Mouse (Mus musculus): ENCODE data around the gene Rplp2. TPM values are rescaled to one million over a fixed set of nuclear protein-coding genes. Genes with fewer than 3 reads are reported as not detected.

The Rplp2 gene
- polyA plus RNA-seq, 1 experiment from 2014 or later: 888 TPM

GRCm38 (mm10) chr7:141484186-141485120 is 37.3 kb downstream of the Rplp2 start:
- no peak overlapping the region for H3K4me2 ChIP-seq (replicated peaks)
- H3K4me1 ChIP-seq: peaks cover 25% of the 10 kb centered on the region
- WGBS: 73% methylated on average over 5 of the region's 5 CpGs

GRCm38 (mm10) chr7:141485186-141485585 is 38.0 kb downstream of the Rplp2 start:
- H3K27me3 ChIP-seq: peaks cover 18% of the 10 kb centered on the region
- H3K27ac ChIP-seq: no peak overlapping the region
- no peak overlapping the region for H3K9ac ChIP-seq
- 71% methylated on average over 2 of the region's 2 CpGs for WGBS
- H3K4me2 ChIP-seq (replicated peaks): no peak overlapping the region
- peaks cover 25% of the 10 kb centered on the region for H3K4me1 ChIP-seq
- H3K4me3 ChIP-seq: no peak overlapping the region
- ATAC-seq (ENCODE audit: low FRiP score): no peak
- H3K36me3 ChIP-seq: no peaks in the 10 kb centered on the region
- H3K9me3 ChIP-seq (replicated peaks): no peaks in the 10 kb centered on the region

More at GRCm38 (mm10) chr7:141484186-141485120, 37.3 kb downstream of the Rplp2 start:
- ATAC-seq (ENCODE audit: low FRiP score): no peak
- no peaks in the 10 kb centered on the region for H3K36me3 ChIP-seq
- no peak overlapping the region for H3K4me3 ChIP-seq
- no peak overlapping the region for H3K27ac ChIP-seq
- no peaks in the 10 kb centered on the region for H3K9me3 ChIP-seq (replicated peaks)
- peaks cover 18% of the 10 kb centered on the region for H3K27me3 ChIP-seq
- no peak overlapping the region for H3K9ac ChIP-seq

- H3K9me3 ChIP-seq (replicated peaks): no peaks in the 10 kb centered on the region
- no peak overlapping the region for H3K4me3 ChIP-seq
- no peaks in the 10 kb centered on the region for H3K36me3 ChIP-seq
- H3K27me3 ChIP-seq: peaks cover 18% of the 10 kb centered on the region
- H3K4me1 ChIP-seq: peaks cover 25% of the 10 kb centered on the region
- H3K27ac ChIP-seq: no peak overlapping the region
- H3K4me2 ChIP-seq (replicated peaks): no peak overlapping the region
- ATAC-seq (ENCODE audit: low FRiP score): no peak
- no peak overlapping the region for H3K9ac ChIP-seq
- 85% methylated on average over 2 of the region's 2 CpGs for WGBS
Measured at GRCm38 (mm10) chr7:141485606-141486005, 38.4 kb downstream of the Rplp2 start.

- Histone ChIP-seq H3K4me1 (peaks cover 21% of the 10 kb centered on the region), H3K4me2 (replicated peaks) (no peak overlapping the region), H3K9me3 (replicated peaks) (no peaks in the 10 kb centered on the region), H3K4me3 (no peak overlapping the region), H3K27ac (no peak overlapping the region), H3K27me3 (peaks cover 18% of the 10 kb centered on the region), H3K9ac (no peak overlapping the region), H3K36me3 (no peaks in the 10 kb centered on the region)
- 100% methylated on average over 1 of the region's 1 CpGs for WGBS
- no peak for ATAC-seq (ENCODE audit: low FRiP score)
Measured at GRCm38 (mm10) chr7:141486239-141486638, 39.1 kb downstream of the Rplp2 start.

GRCm38 (mm10) chr7:141487141-141487540 is 40.0 kb downstream of the Rplp2 start:
- H3K27me3 ChIP-seq: peaks cover 17% of the 10 kb centered on the region
- H3K4me2 ChIP-seq (replicated peaks): no peak overlapping the region
- H3K4me3 ChIP-seq: no peak overlapping the region
- H3K9me3 ChIP-seq (replicated peaks): no peaks in the 10 kb centered on the region
- no peak for ATAC-seq (ENCODE audit: low FRiP score)
- WGBS: 75% methylated on average over 7 of the region's 7 CpGs
- H3K27ac ChIP-seq: no peak overlapping the region
- H3K4me1 ChIP-seq: peaks cover 15% of the 10 kb centered on the region
- no peak overlapping the region for H3K9ac ChIP-seq
- peaks cover 5% of the 10 kb centered on the region; the same call in 1 of the 2 replicates for H3K36me3 ChIP-seq

GRCm38 (mm10) chr7:141491151-141491550 is 44.0 kb downstream of the Rplp2 start:
- no peak for ATAC-seq (ENCODE audit: low FRiP score)
- H3K9ac ChIP-seq: no peak overlapping the region
- no peak overlapping the region for H3K4me2 ChIP-seq (replicated peaks)
- H3K4me3 ChIP-seq: no peak overlapping the region
- no peaks in the 10 kb centered on the region for H3K9me3 ChIP-seq (replicated peaks)
- no peaks in the 10 kb centered on the region for H3K27me3 ChIP-seq
- H3K36me3 ChIP-seq: peaks cover 37% of the 10 kb centered on the region
- H3K4me1 ChIP-seq: peaks cover 7% of the 10 kb centered on the region
- 82% methylated on average over 2 of the region's 2 CpGs for WGBS
- H3K27ac ChIP-seq: no peak overlapping the region

- no peaks in the 10 kb centered on the region for H3K4me1 ChIP-seq
- no peak overlapping the region for H3K27ac ChIP-seq
- no peak for ATAC-seq (ENCODE audit: low FRiP score)
- no peak overlapping the region for H3K4me2 ChIP-seq (replicated peaks)
- no peak overlapping the region for H3K4me3 ChIP-seq
- H3K9ac ChIP-seq: no peak overlapping the region
- 83% methylated on average over 5 of the region's 5 CpGs for WGBS
- peaks cover 37% of the 10 kb centered on the region for H3K36me3 ChIP-seq
- no peaks in the 10 kb centered on the region for H3K9me3 ChIP-seq (replicated peaks)
- H3K27me3 ChIP-seq: no peaks in the 10 kb centered on the region
Measured at GRCm38 (mm10) chr7:141492738-141493137, 45.6 kb downstream of the Rplp2 start.

GRCm38 (mm10) chr7:141493729-141494128 is 46.6 kb downstream of the Rplp2 start:
- peaks cover 39% of the 10 kb centered on the region for H3K36me3 ChIP-seq
- H3K4me2 ChIP-seq (replicated peaks): no peak overlapping the region
- H3K4me3 ChIP-seq: no peak overlapping the region
- H3K9me3 ChIP-seq (replicated peaks): no peaks in the 10 kb centered on the region
- no peaks in the 10 kb centered on the region for H3K27me3 ChIP-seq
- H3K4me1 ChIP-seq: no peaks in the 10 kb centered on the region
- ATAC-seq (ENCODE audit: low FRiP score): no peak
- H3K27ac ChIP-seq: no peak overlapping the region
- no peak overlapping the region for H3K9ac ChIP-seq
- 80% methylated on average over 1 of the region's 1 CpGs for WGBS

GRCm38 (mm10) chr7:141495379-141495778 is 48.2 kb downstream of the Rplp2 start:
- Histone ChIP-seq H3K4me1 (no peaks in the 10 kb centered on the region), H3K4me3 (no peak overlapping the region), H3K9ac (no peak overlapping the region), H3K36me3 (peaks cover 49% of the 10 kb centered on the region), H3K27ac (no peak overlapping the region), H3K27me3 (no peaks in the 10 kb centered on the region), H3K9me3 (replicated peaks) (no peaks in the 10 kb centered on the region), H3K4me2 (replicated peaks) (no peak overlapping the region)
- no peak for ATAC-seq (ENCODE audit: low FRiP score)
- WGBS: 83% methylated on average over 2 of the region's 2 CpGs

- ATAC-seq (ENCODE audit: low FRiP score): no peak
- no peak overlapping the region for H3K4me3 ChIP-seq
- H3K9me3 ChIP-seq (replicated peaks): no peaks in the 10 kb centered on the region
- no peaks in the 10 kb centered on the region for H3K27me3 ChIP-seq
- no peak overlapping the region for H3K4me2 ChIP-seq (replicated peaks)
- 89% methylated on average over 4 of the region's 4 CpGs for WGBS
- no peak overlapping the region for H3K27ac ChIP-seq
- no peak overlapping the region for H3K9ac ChIP-seq
- H3K36me3 ChIP-seq: peaks cover 49% of the 10 kb centered on the region
- H3K4me1 ChIP-seq: no peaks in the 10 kb centered on the region
Measured at GRCm38 (mm10) chr7:141495940-141496339, 48.8 kb downstream of the Rplp2 start.

GRCm38 (mm10) chr7:141497600-141497999 is 50.4 kb downstream of the Rplp2 start:
- no peak overlapping the region for H3K9ac ChIP-seq
- H3K36me3 ChIP-seq: peaks cover 42% of the 10 kb centered on the region
- H3K4me3 ChIP-seq: no peak overlapping the region
- no peaks in the 10 kb centered on the region for H3K4me1 ChIP-seq
- WGBS: 95% methylated on average over 3 of the region's 3 CpGs
- H3K9me3 ChIP-seq (replicated peaks): no peaks in the 10 kb centered on the region
- H3K27ac ChIP-seq: no peak overlapping the region
- H3K27me3 ChIP-seq: no peaks in the 10 kb centered on the region
- H3K4me2 ChIP-seq (replicated peaks): no peak overlapping the region
- no peak for ATAC-seq (ENCODE audit: low FRiP score)

All from hindbrain, embryonic 12.5 days (tissue).